Mouse (Mus musculus) MEL (cell line): ENCODE data around the gene Macrod2. TPM values are rescaled to one million over a fixed set of nuclear protein-coding genes. Genes with fewer than 3 reads are reported as not detected.

Experiments
- DNase-seq: peaks from one replicate; pipeline ENCODE4 v3.0.0; 2011; ENCODE audit warnings: low read depth, low spot score
- H3K27ac ChIP-seq: 2 replicates; pipeline ENCODE4 v1.5.1; 2012; ENCODE audit warnings: low read depth, mild to moderate bottlenecking, control low read depth, low read length, moderate library complexity; ENCODE audit not compliant: control insufficient read depth
- H3K27me3 ChIP-seq, 2 experiments: fragments of 150-350 bp in 1 of 2; sonication (generic) in 1 of 2; 2 replicates each; pipeline ENCODE4 v1.6.1; 2012; ENCODE audit warnings: low read length in 2 of 2, mild to moderate bottlenecking in 2 of 2, improper control_type of control experiment in 1 of 2, moderate library complexity in 1 of 2; ENCODE audit not compliant: insufficient read depth in 2 of 2, control insufficient read depth in 1 of 2
- H3K36me3 ChIP-seq, 2 experiments: 2 replicates each; pipeline ENCODE4 v1.6.1; 2012 to 2014; ENCODE audit warnings: low read length in 2 of 2, improper control_type of control experiment in 1 of 2, inconsistent platforms in 1 of 2, mild to moderate bottlenecking in 1 of 2; ENCODE audit not compliant: insufficient read depth in 2 of 2, control insufficient read depth in 1 of 2
- H3K4me1 ChIP-seq, 2 experiments: fragments of 150-350 bp in 1 of 2; sonication (generic) in 1 of 2; 2 replicates each; pipeline ENCODE4 v1.6.1; 2012; ENCODE audit warnings: low read length in 2 of 2, improper control_type of control experiment in 1 of 2, mild to moderate bottlenecking in 1 of 2; ENCODE audit not compliant: insufficient read depth in 2 of 2, control insufficient read depth in 1 of 2
- H3K4me3 ChIP-seq, 2 experiments: fragments of 150-350 bp in 1 of 2; sonication (generic) in 1 of 2; 2 replicates each; pipeline ENCODE4 v1.5.1; 2012; ENCODE audit warnings: low read depth in 2 of 2, low read length in 2 of 2, mild to moderate bottlenecking in 2 of 2, moderate library complexity in 2 of 2, control low read depth in 1 of 2, improper control_type of control experiment in 1 of 2; ENCODE audit not compliant: control insufficient read depth in 1 of 2, insufficient read depth in 1 of 2
- H3K79me2 ChIP-seq: 2 replicates; pipeline ENCODE4 v1.6.1; 2012; ENCODE audit warnings: mild to moderate bottlenecking, low read length, moderate library complexity; ENCODE audit not compliant: control insufficient read depth, poor library complexity, insufficient read depth
- H3K9ac ChIP-seq: 2 replicates; pipeline ENCODE4 v1.6.1; 2012; ENCODE audit warnings: low read depth, mild to moderate bottlenecking, control low read depth, low read length, moderate library complexity; ENCODE audit not compliant: control insufficient read depth, poor library complexity, severe bottlenecking
- H3K9me3 ChIP-seq: fragments of 150-350 bp; sonication (generic); replicated peaks from 2 replicates; pipeline ENCODE4 v1.6.1; 2012; ENCODE audit warnings: mild to moderate bottlenecking, low read length, improper control_type of control experiment, moderate library complexity; ENCODE audit not compliant: insufficient read depth
- CHD2 ChIP-seq: IDR thresholded peaks from 2 replicates; pipeline ENCODE4 v1.6.1; 2011; ENCODE audit warnings: low read length, improper control_type of control experiment
- EP300 ChIP-seq, 2 experiments: IDR thresholded peaks; 2 replicates each; pipeline ENCODE4 v1.6.1; 2011; ENCODE audit warnings: improper control_type of control experiment in 2 of 2, low read length in 2 of 2, low read depth in 1 of 2, mild to moderate bottlenecking in 1 of 2
- ETS1 ChIP-seq: IDR thresholded peaks from 2 replicates; pipeline ENCODE4 v1.6.1; 2012; ENCODE audit warnings: low read depth, mild to moderate bottlenecking, inconsistent platforms, low read length, improper control_type of control experiment, moderate library complexity
- GATA1 ChIP-seq: IDR thresholded peaks from 2 replicates; pipeline ENCODE4 v1.6.1; 2011; ENCODE audit warnings: low read depth, low read length, improper control_type of control experiment
- KAT2A ChIP-seq: conservative IDR thresholded peaks from 2 replicates; pipeline ENCODE4 v1.6.1; 2012; ENCODE audit warnings: low read depth, low read length, improper control_type of control experiment, inconsistent platforms
- MAX ChIP-seq: IDR thresholded peaks from 2 replicates; pipeline ENCODE4 v1.6.1; 2011; ENCODE audit warnings: low read length, improper control_type of control experiment
- MAZ ChIP-seq: IDR thresholded peaks from 2 replicates; pipeline ENCODE4 v1.6.1; 2012; ENCODE audit warnings: low read depth, mild to moderate bottlenecking, inconsistent platforms, low read length, improper control_type of control experiment
- MEF2A ChIP-seq: IDR thresholded peaks from 2 replicates; pipeline ENCODE4 v1.6.1; 2014; ENCODE audit warnings: low read depth, mild to moderate bottlenecking, inconsistent platforms, low read length, improper control_type of control experiment; ENCODE audit not compliant: poor library complexity, insufficient replicate concordance, severe bottlenecking; ENCODE audit errors: extremely low read depth
- MXI1 ChIP-seq: IDR thresholded peaks from 2 replicates; pipeline ENCODE4 v1.6.1; 2011; ENCODE audit warnings: mild to moderate bottlenecking, low read depth, low read length, improper control_type of control experiment
- MYB ChIP-seq: IDR thresholded peaks from 2 replicates; pipeline ENCODE4 v1.6.1; 2011; ENCODE audit warnings: mild to moderate bottlenecking, low read depth, low read length, improper control_type of control experiment
- NELFE ChIP-seq: IDR thresholded peaks from 2 replicates; pipeline ENCODE4 v1.6.1; 2011; ENCODE audit warnings: low read depth, low read length, improper control_type of control experiment
- POLR2AphosphoS2 ChIP-seq: IDR thresholded peaks from 2 replicates; pipeline ENCODE4 v1.6.1; 2011; ENCODE audit warnings: low read length, improper control_type of control experiment
- POLR2AphosphoS5 ChIP-seq: IDR thresholded peaks from 2 replicates; pipeline ENCODE4 v1.6.1; 2012; ENCODE audit warnings: low read depth, borderline replicate concordance, mild to moderate bottlenecking, inconsistent platforms, low read length, moderate library complexity, mixed read lengths
- RAD21 ChIP-seq: IDR thresholded peaks from 2 replicates; pipeline ENCODE4 v1.6.1; 2011; ENCODE audit warnings: mild to moderate bottlenecking, low read depth, low read length, improper control_type of control experiment
- SIN3A ChIP-seq: IDR thresholded peaks from 2 replicates; pipeline ENCODE4 v1.6.1; 2012; ENCODE audit warnings: low read length, improper control_type of control experiment, inconsistent platforms
- TAL1 ChIP-seq: IDR thresholded peaks from 2 replicates; pipeline ENCODE4 v1.6.1; 2012; ENCODE audit warnings: mild to moderate bottlenecking, inconsistent platforms, low read length, moderate library complexity, mixed read lengths
- TBP ChIP-seq: IDR thresholded peaks from 2 replicates; pipeline ENCODE4 v1.8.0; 2011; ENCODE audit warnings: low read depth, low read length, improper control_type of control experiment
- TCF12 ChIP-seq: IDR thresholded peaks from 2 replicates; pipeline ENCODE4 v1.6.1; 2014; ENCODE audit warnings: low read depth, mild to moderate bottlenecking, inconsistent platforms, low read length, improper control_type of control experiment, moderate library complexity
- UBTF ChIP-seq: IDR thresholded peaks from 2 replicates; pipeline ENCODE4 v1.6.1; 2012; ENCODE audit warnings: low read depth, mild to moderate bottlenecking, inconsistent platforms, low read length, improper control_type of control experiment, moderate library complexity, borderline replicate concordance; ENCODE audit not compliant: insufficient read depth
- USF2 ChIP-seq, 2 experiments: IDR thresholded peaks; 2 replicates each; pipeline ENCODE4 v1.6.1; 2011 to 2012; ENCODE audit warnings: improper control_type of control experiment in 2 of 2, low read length in 2 of 2, borderline replicate concordance in 1 of 2, inconsistent platforms in 1 of 2, low read depth in 1 of 2, mild to moderate bottlenecking in 1 of 2; ENCODE audit not compliant: insufficient read depth in 1 of 2
- polyA plus RNA-seq, 2 experiments: library from polyadenylated mRNA; stranded (reverse) in 1 of 2; unstranded in 1 of 2; fragments of >175 nt in 1 of 2; fragments of >200 nt in 1 of 2; gene quantifications; 2 replicates each; pipeline versions ENCODE4 v1.2.1 to v1.2.4; 2012; ENCODE audit warnings: low replicate concordance in 2 of 2, low read depth in 1 of 2; ENCODE audit not compliant: insufficient read length in 2 of 2, insufficient read depth in 1 of 2, missing spikeins in 1 of 2
- total RNA-seq: library from RNA; depleted of rRNA; stranded (reverse); fragments of 300-350 nt; gene quantifications from 2 replicates; pipeline ENCODE4 v1.2.3, GENCODE M21; 2012

Macrod2 gene
- total and polyA plus RNA-seq, 3 experiments: not detected

- no peak for DNase-seq
- TF ChIP-seq TAL1 (no peak), NELFE (no peak), MAZ (no peak), POLR2AphosphoS5 (no peak), GATA1 (no peak), EP300 (IDR thresholded peaks at IDR 0.05; ENCODE audit: low read depth in 1 of 2, low read length in 2 of 2) (no peak)
- Histone ChIP-seq H3K79me2 (no peaks in the 10 kb centered on the region), H3K9ac (no peak overlapping the region), H3K9me3 (no peaks in the 10 kb centered on the region), H3K36me3 (no peaks in the 10 kb centered on the region), H3K4me3 (no peak overlapping the region), H3K27me3 (no peaks in the 10 kb centered on the region), H3K4me1 (no peaks in the 10 kb centered on the region), H3K27ac (no peak overlapping the region)
Observed at GRCm38 (mm10) chr2:141200481-141200880, 805.4 kb downstream of the Macrod2 start.

GRCm38 (mm10) chr2:141201303-141202014, 806.4 kb downstream of the Macrod2 start:
- Histone ChIP-seq H3K9ac (no peak overlapping the region), H3K4me3 (no peak overlapping the region), H3K27me3 (no peaks in the 10 kb centered on the region), H3K4me1 (no peaks in the 10 kb centered on the region), H3K36me3 (no peaks in the 10 kb centered on the region), H3K27ac (no peak overlapping the region), H3K79me2 (no peaks in the 10 kb centered on the region), H3K9me3 (no peaks in the 10 kb centered on the region)
- DNase-seq: no peak
- no peak for TF ChIP-seq GATA1
- no peak for TF ChIP-seq ETS1
- no peak for TF ChIP-seq POLR2AphosphoS2
- TF ChIP-seq MYB: no peak
- no peak for TF ChIP-seq MEF2A
- no peak for TF ChIP-seq TBP

- Histone ChIP-seq H3K9me3 (no peaks in the 10 kb centered on the region), H3K27ac (no peak overlapping the region), H3K9ac (no peak overlapping the region), H3K27me3 (no peaks in the 10 kb centered on the region), H3K4me1 (no peaks in the 10 kb centered on the region), H3K4me3 (no peak overlapping the region), H3K79me2 (no peaks in the 10 kb centered on the region), H3K36me3 (no peaks in the 10 kb centered on the region)
- TF ChIP-seq RAD21: no peak
- no peak for TF ChIP-seq MAX
- TF ChIP-seq USF2 (IDR thresholded peaks at IDR 0.05; ENCODE audit: borderline replicate concordance in 1 of 2, insufficient read depth in 1 of 2, low read depth in 1 of 2, low read length in 2 of 2): no peak
- no peak for TF ChIP-seq SIN3A
- TF ChIP-seq MXI1: no peak
- TF ChIP-seq CHD2: no peak
- no peak for TF ChIP-seq TCF12
- no peak for TF ChIP-seq UBTF
- TF ChIP-seq ETS1: no peak
- TF ChIP-seq KAT2A: no peak
- TF ChIP-seq MAZ: no peak
- DNase-seq: no peak
Observed at GRCm38 (mm10) chr2:141202015-141202364, 806.9 kb downstream of the Macrod2 start.
